Mouse (Mus musculus) cerebellum, postnatal 25 days (tissue): Measurements from ENCODE around the gene Ebf3.
A peak's percentile ranks its signal among the peaks of the same experiment; 100 is the strongest.

Source experiments
- DNase-seq, 2 experiments: peaks; one replicate each; pipeline ENCODE4 v3.0.0; 2021; ENCODE audit warnings: mixed read lengths in 2 of 2

Gene Ebf3

DNA sequence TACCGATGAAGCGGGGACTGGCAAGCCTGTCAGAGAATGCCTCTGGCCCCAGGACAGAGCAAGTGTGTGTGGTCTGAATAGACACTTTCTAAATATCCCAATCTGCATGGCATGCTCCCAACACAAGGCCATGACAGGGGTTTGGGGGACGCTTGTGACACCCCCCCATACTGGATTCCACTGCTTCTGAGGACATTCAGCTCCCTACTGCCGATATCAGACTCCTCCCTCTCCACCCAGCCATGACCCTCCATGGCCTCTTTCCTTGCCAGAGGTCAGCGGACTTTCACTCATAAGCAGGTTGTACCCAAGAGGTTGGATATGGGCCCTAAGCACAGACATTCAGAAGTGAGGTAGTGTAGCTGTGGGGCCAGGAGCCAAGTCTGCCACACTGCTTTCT, 36.5 kb downstream of the Ebf3 start:
- DNase-seq = no peak

DNA sequence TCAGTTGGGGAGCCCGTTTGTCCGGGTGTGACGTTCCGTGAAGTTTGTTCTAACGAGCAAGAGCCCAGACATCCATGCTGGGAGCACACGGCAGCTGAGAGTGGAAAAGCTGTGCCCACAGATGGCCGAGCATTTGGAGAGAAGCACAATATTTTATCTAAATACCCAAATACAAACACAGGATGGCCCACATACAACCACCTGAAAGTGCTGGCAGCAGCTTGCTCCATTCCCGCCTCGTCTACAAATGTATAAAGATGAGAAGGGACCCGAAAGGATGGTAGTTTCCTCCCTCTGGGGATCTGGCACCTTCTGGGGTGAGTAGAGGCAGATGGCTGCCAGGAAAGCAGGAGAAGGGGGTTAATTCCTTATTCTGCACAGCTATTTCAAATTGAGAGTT, 42.0 kb downstream of the Ebf3 start:
- DNase-seq = no peak

DNA sequence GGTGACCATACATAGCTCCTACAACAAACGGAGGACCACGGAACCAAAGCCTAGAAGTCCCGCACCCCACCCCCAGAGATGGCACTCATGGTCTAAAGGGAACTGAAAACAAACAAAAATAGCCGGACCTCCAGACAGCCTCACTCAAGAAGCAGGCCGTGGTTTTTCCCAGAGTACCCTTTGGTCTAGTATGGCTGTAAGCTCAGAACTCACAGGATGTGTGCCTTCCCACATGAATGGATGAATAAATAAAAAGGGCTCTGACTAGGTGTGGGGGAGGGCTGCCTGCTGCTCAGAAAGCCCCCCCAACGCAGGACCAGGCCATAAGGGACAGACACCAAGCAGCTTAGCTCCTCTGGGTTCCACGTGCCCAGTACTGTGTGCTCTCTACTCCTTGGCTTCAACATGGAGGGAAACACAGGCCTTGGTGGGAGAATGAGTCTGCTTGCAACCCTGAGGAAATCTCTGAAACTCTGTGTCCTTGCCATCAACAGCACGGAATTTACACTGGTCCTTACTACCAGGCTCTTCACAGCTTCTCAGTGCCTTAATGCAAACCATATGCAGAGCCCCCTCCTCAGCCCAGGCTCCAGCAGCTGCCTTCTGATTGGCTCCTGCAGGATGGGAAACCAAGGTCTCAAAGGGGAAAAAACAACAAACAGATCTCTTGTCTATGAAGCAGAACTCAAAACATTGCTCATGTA, 45.6 kb downstream of the Ebf3 start:
- DNase-seq = no peak

DNA sequence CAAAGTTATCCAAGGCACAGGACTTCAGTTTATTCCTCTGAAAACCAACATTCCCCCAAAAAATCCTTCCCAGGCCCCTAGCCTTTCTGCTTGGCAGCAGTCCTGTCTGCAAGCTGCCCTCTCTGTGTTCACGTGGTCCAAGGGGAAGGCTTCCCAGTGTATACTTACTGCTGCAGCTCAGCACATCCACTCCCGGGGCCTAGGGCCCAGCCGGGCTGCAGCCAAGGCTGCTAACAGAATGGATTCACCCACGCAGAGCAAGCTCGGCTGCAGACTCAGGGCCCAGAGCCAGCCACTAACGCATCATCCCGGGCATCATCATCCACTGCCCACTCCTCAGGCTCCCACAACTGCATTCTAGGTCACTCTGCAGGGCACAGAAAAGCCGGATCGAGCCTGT, 46.8 kb downstream of the Ebf3 start:
- DNase-seq = no peak

DNA sequence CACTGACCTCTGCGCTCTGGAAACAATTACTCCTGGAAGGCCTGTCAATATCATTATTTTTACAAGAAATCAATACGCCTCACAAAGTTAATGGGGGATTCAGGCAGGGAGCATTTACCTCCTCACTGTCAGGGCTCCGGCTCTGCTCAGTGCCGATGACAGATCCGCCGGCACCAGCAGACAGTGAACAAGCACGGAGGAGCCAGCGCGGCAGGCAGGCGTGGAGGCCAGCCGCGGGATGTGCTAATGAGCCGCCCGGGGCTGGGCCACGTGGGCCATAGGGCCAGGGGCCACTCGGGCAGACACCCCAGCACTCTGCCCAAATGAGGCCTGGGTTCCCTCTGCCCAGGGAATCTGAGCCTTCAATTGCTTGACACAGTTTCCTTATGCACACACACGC, 47.7 kb downstream of the Ebf3 start:
- DNase-seq = peak in 1 of 2 experiments; percentile 20

GRCm38 (mm10) chr7:137262330-137262729, 51.9 kb downstream of the Ebf3 start:
- DNase-seq = no peak

DNA sequence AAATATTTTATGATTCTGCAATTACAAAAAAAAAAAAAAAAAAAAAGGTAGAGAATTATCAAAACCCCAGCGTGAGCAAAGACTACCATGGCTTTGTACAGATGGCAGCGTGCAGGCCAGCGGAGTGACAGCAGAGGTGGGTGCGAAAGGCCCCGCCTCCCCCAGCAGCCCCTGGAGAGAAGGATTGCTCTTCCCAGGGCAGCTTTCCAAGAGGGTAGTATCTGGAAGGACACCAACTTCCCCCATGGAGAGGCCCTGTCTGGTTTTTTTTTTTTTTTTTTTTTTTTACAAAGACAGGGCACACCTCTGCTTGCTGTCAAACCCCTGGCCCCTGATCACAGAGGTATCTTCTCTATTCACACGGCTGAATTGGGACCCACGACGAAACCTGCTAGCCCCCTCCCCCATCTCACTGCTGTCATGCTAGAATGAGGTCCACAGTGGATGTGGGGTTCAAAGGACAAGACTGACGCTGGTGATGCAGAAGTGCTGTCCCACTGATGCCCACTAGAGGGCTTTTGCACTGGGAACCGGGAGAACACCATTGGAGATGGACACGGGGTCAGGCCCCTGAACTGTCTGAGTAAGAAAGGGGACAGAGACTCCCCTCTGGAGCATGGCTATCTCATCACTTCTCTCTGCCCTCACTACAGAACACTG, 67.9 kb downstream of the Ebf3 start:
- DNase-seq = peak; percentile 52 to 74

DNA sequence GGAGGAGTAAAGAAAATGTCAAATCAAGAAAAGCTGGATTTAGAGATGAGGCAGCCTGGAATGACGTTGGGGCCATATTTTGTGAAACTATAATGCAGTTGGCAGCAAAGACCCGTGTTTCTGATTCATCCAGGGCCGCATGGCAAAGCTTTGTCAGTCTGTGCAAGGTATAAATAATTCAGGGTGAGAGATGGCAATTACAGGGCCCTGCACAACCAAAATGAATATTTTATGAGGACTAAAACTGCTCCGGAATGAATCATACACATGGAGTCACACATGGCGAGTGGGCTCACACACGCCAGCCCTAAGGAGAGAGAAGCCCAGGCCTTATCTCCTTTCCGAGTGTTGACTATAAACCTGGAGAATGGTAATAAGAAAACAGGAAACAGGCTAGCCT, 69.4 kb downstream of the Ebf3 start:
- DNase-seq = no peak

DNA sequence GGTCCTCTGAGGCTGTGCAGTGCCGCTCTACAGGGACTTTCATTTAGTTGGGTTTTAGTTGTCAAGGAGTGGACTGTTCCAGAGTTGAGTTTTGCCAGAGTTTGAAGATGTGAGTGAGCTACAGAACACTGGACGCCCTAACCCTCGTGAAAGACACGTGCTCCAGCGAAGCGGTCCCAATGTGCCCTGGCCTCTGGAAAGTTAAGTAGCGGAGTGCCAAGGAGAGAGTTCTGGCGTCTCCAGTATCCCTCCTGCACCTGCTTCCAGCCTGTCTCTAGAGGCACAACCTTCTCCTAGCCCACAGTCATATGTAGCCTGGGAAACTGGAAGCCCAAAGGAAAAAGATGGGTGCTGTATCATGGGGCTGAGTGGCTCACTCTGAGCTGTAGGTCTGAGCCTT, 73.8 kb downstream of the Ebf3 start:
- no peak for DNase-seq

GRCm38 (mm10) chr7:137239542-137240133, 74.6 kb downstream of the Ebf3 start:
- DNase-seq = no peak

GRCm38 (mm10) chr7:137237419-137237818, 76.8 kb downstream of the Ebf3 start:
- no peak for DNase-seq

DNA sequence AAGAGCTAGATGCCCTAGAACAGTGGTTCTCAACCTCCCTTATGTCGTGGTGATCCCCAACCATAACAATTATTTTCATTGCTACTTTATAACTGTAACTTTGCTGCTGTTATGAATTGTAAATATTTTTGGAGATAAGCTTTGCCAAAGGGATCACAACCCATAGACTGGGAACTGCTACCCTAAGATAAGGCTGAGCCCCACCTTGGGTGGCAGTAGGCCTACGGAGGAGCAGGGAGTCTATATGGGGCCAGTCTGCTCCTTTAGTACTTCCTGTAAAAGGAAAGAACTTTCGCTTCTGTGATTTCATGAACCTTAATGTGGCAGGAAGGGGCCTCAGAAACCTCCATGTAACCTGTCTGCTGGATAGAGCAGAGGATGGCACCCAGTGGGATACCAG, 90.4 kb downstream of the Ebf3 start:
- peak in 1 of 2 experiments; percentile 1 for DNase-seq

DNA sequence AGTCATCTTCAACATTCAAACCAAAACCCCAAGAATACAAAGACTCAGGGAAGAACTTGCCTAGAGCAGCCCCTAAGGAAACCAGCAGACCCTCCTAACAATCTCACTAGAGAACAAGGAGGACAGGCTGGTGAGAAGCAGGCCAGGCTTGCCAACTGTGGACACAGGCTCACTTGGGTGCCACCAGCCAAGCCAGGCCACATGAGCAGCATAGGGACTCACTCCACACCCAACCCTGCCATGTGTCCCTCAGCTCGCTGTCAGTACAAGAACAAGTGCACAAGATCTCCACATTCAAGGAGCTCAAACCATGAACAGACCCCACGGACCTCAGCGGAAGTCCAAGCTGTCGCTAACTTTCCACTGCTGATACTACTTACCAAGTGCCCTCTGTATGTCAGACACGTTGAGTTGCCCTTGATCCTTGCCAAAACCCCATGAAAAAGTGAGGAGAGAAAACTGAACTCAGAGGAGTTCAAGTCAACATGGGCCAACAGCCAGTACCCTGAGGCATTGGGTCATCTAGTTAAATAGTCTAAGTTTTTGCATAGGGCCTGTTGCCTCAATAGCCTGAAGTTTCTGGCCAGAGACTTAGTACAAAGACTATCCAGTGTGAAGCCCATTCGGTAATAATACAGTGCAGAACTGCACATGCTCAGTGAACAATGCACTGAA, 91.3 kb downstream of the Ebf3 start:
- DNase-seq = peak in 1 of 2 experiments; percentile 1

- peak in 1 of 2 experiments; percentile 3 for DNase-seq
Observed at GRCm38 (mm10) chr7:137221599-137221998, 92.6 kb downstream of the Ebf3 start.

GRCm38 (mm10) chr7:137220436-137220835, 93.8 kb downstream of the Ebf3 start:
- peak in 1 of 2 experiments; percentile 1 for DNase-seq

DNA sequence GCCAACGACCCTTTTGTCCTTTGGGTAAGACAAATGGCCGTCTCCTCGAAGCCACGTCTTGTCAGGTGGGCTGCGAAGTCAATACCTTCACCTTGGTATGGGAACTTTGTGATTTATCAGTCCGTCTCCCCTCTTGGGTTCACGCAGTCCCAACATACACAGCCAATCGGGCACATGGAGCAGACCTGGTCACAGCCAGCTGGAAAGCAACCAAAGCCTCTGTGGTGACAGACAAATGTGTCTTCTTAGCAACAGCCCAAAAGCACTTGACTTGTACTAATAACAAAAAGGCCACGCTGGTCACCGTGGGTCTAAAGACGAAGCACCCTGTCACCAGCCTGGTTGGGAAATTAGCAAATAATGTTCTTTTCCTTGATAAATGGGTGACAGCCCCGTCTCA, 95.5 kb downstream of the Ebf3 start:
- DNase-seq = peak in 1 of 2 experiments; percentile 2

DNA sequence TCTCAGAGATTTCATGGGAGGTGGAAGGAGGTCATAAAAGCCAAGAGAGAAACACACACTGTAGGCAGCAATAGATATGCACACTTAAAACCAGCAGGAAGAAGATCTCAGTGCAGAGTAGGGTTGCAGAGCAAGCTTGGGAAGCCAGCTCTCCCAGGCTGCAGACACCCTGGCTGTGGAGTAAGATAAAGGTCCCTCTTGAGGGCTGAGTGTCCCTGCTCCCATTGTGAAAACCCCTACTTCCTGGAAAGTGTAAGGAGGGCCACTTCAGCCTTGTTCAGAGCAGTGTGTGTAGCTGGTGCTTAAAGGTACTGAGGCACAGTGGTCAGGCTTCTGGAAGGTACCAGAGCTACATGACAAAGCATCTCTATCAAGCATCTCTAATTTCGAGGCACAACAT, 100.8 kb downstream of the Ebf3 start:
- DNase-seq = no peak

DNA sequence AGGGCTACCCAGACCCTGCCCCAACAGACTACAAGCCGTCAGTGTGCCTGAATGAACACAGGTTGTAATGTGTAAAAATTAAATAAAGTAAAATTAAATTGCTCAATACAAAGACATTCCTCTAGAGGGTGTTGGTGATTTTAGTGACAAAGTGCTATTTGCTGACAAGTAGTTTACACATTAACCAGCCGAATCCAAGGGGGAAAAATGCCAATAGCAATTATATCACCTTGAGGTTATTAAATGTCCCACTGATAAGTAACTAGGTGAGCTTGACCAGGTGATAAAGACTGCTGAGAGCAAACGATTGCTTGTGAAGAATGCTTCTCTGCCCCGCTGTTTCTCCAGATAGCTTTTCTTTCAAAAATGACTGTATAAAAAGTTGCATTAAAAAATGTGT, 102.9 kb downstream of the Ebf3 start:
- no peak for DNase-seq

DNA sequence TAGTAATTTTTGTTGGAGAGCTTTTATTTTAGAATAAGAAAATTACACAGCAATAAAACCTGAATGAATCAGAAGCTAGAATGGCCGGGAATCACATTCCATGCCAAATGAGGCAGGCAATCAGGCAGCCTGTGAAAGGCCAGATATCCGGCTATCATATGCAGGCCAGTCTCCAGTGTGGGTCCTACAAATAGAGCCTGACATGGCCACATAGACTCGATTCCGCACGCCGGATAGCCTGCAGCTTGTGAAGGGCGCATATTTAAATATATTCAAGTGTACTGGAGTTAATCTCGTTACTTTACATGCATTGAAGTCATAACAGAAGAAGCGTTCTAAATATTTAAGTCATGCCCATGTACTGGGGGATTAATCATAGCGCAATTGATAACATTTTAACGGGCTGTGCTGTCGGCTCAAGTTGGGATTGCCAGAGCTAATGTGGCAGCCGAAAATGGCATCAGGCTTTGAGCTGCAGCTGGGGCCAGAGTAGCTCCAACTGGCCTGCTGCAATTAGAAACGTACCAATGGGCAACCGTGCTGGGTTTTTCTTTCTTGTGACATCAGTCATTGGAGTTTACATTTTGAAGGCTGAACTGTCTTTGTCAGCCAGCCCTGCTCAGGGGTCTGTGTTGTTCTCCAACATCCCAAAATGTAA, 104.4 kb downstream of the Ebf3 start:
- DNase-seq = no peak

DNA sequence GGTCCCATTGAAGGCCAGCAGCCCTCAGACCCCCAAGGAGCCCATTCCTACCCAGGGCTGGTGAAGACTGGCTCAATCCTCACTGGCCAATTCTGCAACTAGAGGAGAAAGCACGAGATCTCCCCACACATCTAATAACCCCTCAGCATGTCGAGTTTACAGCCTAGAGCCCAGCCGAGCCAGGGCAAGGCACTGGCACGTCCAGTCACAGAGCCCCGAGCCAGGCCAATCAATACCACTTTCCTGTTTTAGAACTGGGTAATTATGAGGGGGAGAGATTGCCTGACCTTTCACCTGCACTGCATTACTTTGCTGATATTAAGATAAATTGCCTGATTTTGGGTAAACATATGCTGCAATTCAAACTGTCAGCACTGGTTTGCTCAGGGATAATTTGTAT, 105.7 kb downstream of the Ebf3 start:
- no peak for DNase-seq

- no peak for DNase-seq
Observed at GRCm38 (mm10) chr7:137206770-137207285, 107.4 kb downstream of the Ebf3 start.

GRCm38 (mm10) chr7:137199533-137199932, 114.7 kb downstream of the Ebf3 start:
- DNase-seq = no peak

GRCm38 (mm10) chr7:137198921-137199320, 115.3 kb downstream of the Ebf3 start:
- DNase-seq = no peak
